Mouse (Mus musculus) C2C12 (cell line): Measurements from ENCODE around the gene Kif1a.

ENCODE experiments used
- CEBPB ChIP-seq: IDR thresholded peaks from one replicate; pipeline ENCODE4 v1.6.1; 2011; ENCODE audit warnings: low read depth, mild to moderate bottlenecking, control low read depth, moderate library complexity
- CTCF ChIP-seq: IDR thresholded peaks from one replicate; pipeline ENCODE4 v1.5.1; 2011; ENCODE audit not compliant: control insufficient read depth, insufficient read depth, insufficient read length
- MAX ChIP-seq: IDR thresholded peaks from one replicate; pipeline ENCODE4 v1.6.1; 2011; ENCODE audit warnings: mild to moderate bottlenecking, control low read depth
- MYOD1 ChIP-seq: IDR thresholded peaks from one replicate; pipeline ENCODE4 v1.6.1; 2011; ENCODE audit warnings: low read depth; ENCODE audit not compliant: control insufficient read depth, insufficient read length
- MYOG ChIP-seq: IDR thresholded peaks from one replicate; pipeline ENCODE4 v1.6.1; 2011; ENCODE audit not compliant: control insufficient read depth, insufficient read length; ENCODE audit errors: extremely low read depth
- USF1 ChIP-seq: IDR thresholded peaks from one replicate; pipeline ENCODE4 v1.6.1; 2011; ENCODE audit warnings: low read depth, mild to moderate bottlenecking, control low read depth, moderate library complexity

DNA sequence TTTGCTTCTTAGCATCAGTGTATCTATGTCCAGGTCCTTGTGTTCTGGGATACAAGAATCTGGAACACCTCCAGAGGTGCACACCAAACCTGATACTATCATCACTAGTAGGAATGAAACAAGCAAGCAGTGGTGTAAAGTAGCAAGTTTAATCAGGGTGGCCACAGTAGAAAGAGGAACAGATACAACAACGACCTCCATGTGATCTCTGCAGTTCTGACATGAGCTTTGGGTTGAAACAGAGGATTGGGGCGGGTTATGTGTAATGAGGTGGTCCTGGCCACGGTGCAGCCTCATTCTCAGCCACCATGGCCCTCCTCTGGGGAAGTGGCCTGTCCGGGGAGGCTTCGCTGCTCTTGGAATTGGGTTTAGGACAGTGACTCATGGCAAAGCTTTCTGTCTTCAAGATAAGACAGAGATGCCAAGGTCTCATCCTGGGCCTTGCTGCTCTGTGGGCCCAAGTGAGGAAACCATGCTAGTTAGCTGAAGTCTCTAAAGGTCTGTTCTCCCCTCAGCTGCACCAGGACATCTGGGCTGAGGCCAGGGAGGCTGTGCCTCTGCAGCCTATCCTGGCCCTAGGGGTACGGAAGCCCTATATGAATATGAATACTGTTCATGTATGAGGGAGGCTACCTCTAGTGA is 109.4 kb downstream of the Kif1a start:
- TF ChIP-seq MAX: no peak
- no peak for TF ChIP-seq CTCF
- no peak for TF ChIP-seq USF1
- TF ChIP-seq MYOG: no peak
- TF ChIP-seq MYOD1: no peak
- TF ChIP-seq CEBPB: no peak
